Mouse (Mus musculus) forebrain, embryonic 11.5 days (tissue): Measurements from ENCODE around the gene Sycp1. TPM values are rescaled to one million over a fixed set of nuclear protein-coding genes. Genes with fewer than 3 reads are reported as not detected.
A peak's percentile ranks its signal among the peaks of the same experiment; 100 is the strongest.

Experiments
- ATAC-seq: fragments of 200-750 bp; cut with Nextera tagmentation; replicated peaks from 2 replicates; pipeline ENCODE4 v1.8.0; 2017; ENCODE audit warnings: moderate TSS enrichment; ENCODE audit not compliant: low FRiP score
- DNase-seq: peaks from one replicate; pipeline ENCODE4 v3.0.0-alpha.2; 2017; ENCODE audit warnings: low spot score
- H3K27ac ChIP-seq: fragments of 300-500 bp; sonication (generic); 2 replicates; pipeline ENCODE4 v1.5.1; 2014; ENCODE audit warnings: low read depth, low read length
- H3K27me3 ChIP-seq: fragments of 300-500 bp; sonication (generic); 2 replicates; pipeline ENCODE4 v1.6.1; 2014; ENCODE audit warnings: mild to moderate bottlenecking, low read length, mixed read lengths; ENCODE audit not compliant: control insufficient read depth, insufficient read depth
- H3K36me3 ChIP-seq: fragments of 300-500 bp; sonication (generic); 2 replicates; pipeline ENCODE4 v1.6.1; 2014; ENCODE audit warnings: mild to moderate bottlenecking, low read length, moderate library complexity, mixed read lengths; ENCODE audit not compliant: control insufficient read depth, insufficient read depth
- H3K4me1 ChIP-seq: fragments of 300-500 bp; sonication (generic); replicated peaks from 2 replicates; pipeline ENCODE4 v1.6.1; 2014; ENCODE audit warnings: low read length, mixed read lengths; ENCODE audit not compliant: control insufficient read depth, insufficient read depth
- H3K4me2 ChIP-seq: fragments of 300-500 bp; sonication (generic); 2 replicates; pipeline ENCODE4 v1.6.1; 2014; ENCODE audit warnings: low read depth, mild to moderate bottlenecking, low read length, moderate library complexity, mixed read lengths; ENCODE audit not compliant: severe bottlenecking
- H3K4me3 ChIP-seq: fragments of 300-500 bp; sonication (generic); 2 replicates; pipeline ENCODE4 v1.5.1; 2014; ENCODE audit warnings: low read depth, low read length
- H3K9ac ChIP-seq: fragments of 300-500 bp; sonication (generic); 2 replicates; pipeline ENCODE4 v1.6.1; 2014; ENCODE audit warnings: low read length
- H3K9me3 ChIP-seq: fragments of 300-500 bp; sonication (generic); 2 replicates; pipeline ENCODE4 v1.6.1; 2016; ENCODE audit warnings: low read length, mixed read lengths; ENCODE audit not compliant: control insufficient read depth
- WGBS: fragments of 180-500 bp; shearing (Covaris S2); extraction: QIAGEN DNeasy Blood & Tissue Kit; methylation state at CpG from one replicate; pipeline ENCODE4 v1.1.7; 2014; 5-methylcytosine and 5-hydroxymethylcytosine counted together
- polyA plus RNA-seq: library from polyadenylated mRNA; unstranded; fragments of >200 nt; fragmentation: Nextera tagmentation; extraction: Ambion mirVana; gene quantifications from 2 replicates; pipeline ENCODE4 v1.2.1, GENCODE M21; 2014

The Sycp1 gene
- polyA plus RNA-seq, 1 experiment from 2014 or later, result not detected

DNA sequence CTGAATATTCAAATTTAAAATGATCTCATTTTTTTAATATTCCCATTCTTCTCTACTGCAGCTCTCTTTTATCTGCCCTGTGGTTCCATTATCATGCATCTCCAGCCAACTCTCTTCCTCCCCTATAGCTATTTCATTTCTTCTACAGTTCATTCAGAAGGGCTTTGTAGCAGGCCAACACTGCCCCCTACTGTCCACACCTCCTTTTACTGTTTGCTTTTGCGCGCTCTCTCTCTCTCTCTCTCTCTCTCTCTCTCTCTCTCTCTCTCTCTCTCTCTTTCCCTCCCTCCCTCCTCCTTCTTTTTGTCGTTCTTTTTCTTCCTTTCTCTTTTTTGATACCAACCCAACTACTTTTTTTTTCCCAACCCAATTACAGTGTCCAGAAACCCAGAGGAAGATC lies 132.0 kb downstream of the Sycp1 start:
- Histone ChIP-seq H3K27ac (no peak overlapping the region), H3K27me3 (no peaks in the 10 kb centered on the region), H3K4me2 (no peak overlapping the region), H3K4me1 (no peaks in the 10 kb centered on the region), H3K9me3 (no peaks in the 10 kb centered on the region), H3K9ac (no peak overlapping the region), H3K4me3 (no peak overlapping the region), H3K36me3 (no peaks in the 10 kb centered on the region)
- DNase-seq (peak; percentile 81), ATAC-seq (no peak)
- 5% methylated on average over 3 of the region's 3 CpGs for WGBS

DNA sequence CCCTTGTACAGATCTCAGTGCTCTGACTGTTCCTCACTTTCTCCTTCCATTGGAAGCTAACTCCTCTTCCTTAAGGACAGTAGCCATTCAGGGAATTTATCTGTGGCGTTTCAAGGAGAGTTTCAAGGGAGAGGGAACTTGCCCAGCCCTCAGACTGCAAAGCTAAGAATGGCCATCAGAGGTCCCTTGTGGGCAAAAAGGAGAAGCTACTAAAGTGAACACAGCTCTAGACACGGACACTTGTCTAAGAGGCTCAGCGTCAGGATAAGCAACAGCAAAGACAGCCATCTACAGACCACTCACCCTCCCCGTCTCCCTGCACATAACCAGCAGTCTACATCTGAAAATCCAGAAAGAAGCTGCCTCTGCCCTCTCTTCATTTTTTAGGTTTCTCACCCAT lies 148.5 kb downstream of the Sycp1 start:
- 44% methylated on average over 4 of the region's 4 CpGs for WGBS

GRCm38 (mm10) chr3:102782618-102783017 lies 153.3 kb downstream of the Sycp1 start, which contains the start of gene Tshb:
Gene Tshb, minus strand, starts transcription at chr3:102782718.
- Histone ChIP-seq H3K9me3 (no peaks in the 10 kb centered on the region), H3K4me2 (no peak within 1 kb of the TSS), H3K4me1 (no peaks in the 10 kb centered on the region)

More for the DNA sequence above, 148.5 kb downstream of the Sycp1 start:
- Histone ChIP-seq H3K9ac (no peak overlapping the region), H3K27me3 (no peaks in the 10 kb centered on the region), H3K36me3 (no peaks in the 10 kb centered on the region), H3K27ac (no peak overlapping the region), H3K4me3 (no peak overlapping the region), H3K4me2 (no peak overlapping the region), H3K4me1 (no peaks in the 10 kb centered on the region), H3K9me3 (no peaks in the 10 kb centered on the region)
- DNase-seq (no peak), ATAC-seq (no peak)

DNA sequence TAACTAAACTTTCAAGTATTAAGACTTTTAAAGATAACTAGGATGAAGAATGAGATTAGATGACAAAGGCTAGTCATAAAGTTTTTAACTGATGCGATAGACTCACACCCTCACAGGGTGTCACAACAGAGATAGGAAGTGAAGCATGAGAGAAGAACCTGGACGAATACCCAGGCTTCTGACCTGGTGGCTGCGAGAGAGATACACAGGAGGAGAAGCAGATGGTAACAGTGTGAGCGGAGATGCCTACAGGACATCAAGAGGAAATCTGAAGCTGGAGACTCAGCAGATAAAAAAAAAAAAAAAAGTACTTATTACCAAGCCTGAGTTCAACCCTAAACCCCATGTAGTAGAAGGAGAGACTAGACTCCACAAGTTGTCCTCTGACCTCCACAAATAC lies 162.9 kb downstream of the Sycp1 start:
- no peak overlapping the region for H3K27ac ChIP-seq
- H3K4me1 ChIP-seq, result no peaks in the 10 kb centered on the region
- H3K36me3 ChIP-seq, result no peaks in the 10 kb centered on the region
- 90% methylated on average over 4 of the region's 4 CpGs for WGBS
- H3K9ac ChIP-seq, result no peak overlapping the region
- DNase-seq (no peak), ATAC-seq (no peak)
- H3K27me3 ChIP-seq, result no peaks in the 10 kb centered on the region
- no peak overlapping the region for H3K4me2 ChIP-seq
- no peaks in the 10 kb centered on the region for H3K9me3 ChIP-seq
- no peak overlapping the region for H3K4me3 ChIP-seq

More at GRCm38 (mm10) chr3:102782618-102783017, 153.3 kb downstream of the Sycp1 start, which contains the start of gene Tshb:
- Histone ChIP-seq H3K9ac (no peak within 1 kb of the TSS), H3K27me3 (no peaks in the 10 kb centered on the region), H3K4me3 (no peak within 1 kb of the TSS), H3K36me3 (no peaks in the 10 kb centered on the region), H3K27ac (no peak within 1 kb of the TSS)
- ATAC-seq (no peak), DNase-seq (no peak)
- 80% methylated on average over 2 of the region's 2 CpGs for WGBS

Other genes with a start within 250 kb of the Sycp1 start
- gene Tspan2, start 201.6 kb downstream of the Sycp1 start, polyA plus RNA-seq, result 9.0 and 9.5 TPM in 2 replicates
- 0.15 TPM in 1 of 2 replicates, not detected in the other for gene Tshb, start 153.4 kb downstream of the Sycp1 start, polyA plus RNA-seq
- gene Nr1h5, start 28.0 kb upstream of the Sycp1 start, polyA plus RNA-seq, result 0.09 and 0.12 TPM in 2 replicates
- 80.7 and 102 TPM in 2 replicates for gene Sike1, start 59.6 kb upstream of the Sycp1 start, polyA plus RNA-seq
- 452 and 505 TPM in 2 replicates for gene Csde1, start 84.3 kb upstream of the Sycp1 start, polyA plus RNA-seq
- 167 and 169 TPM in 2 replicates for gene Nras, start 122.2 kb upstream of the Sycp1 start, polyA plus RNA-seq
- 0.12 TPM in 1 of 2 replicates, not detected in the other for gene Ampd1, start 137.9 kb upstream of the Sycp1 start, polyA plus RNA-seq
- 2.4 and 2.7 TPM in 2 replicates for gene Dennd2c, start 166.5 kb upstream of the Sycp1 start, polyA plus RNA-seq
- 238 and 272 TPM in 2 replicates for gene Bcas2, start 235.6 kb upstream of the Sycp1 start, polyA plus RNA-seq